Mouse (Mus musculus): ENCODE measurements around the gene Cd164l2.

DNA sequence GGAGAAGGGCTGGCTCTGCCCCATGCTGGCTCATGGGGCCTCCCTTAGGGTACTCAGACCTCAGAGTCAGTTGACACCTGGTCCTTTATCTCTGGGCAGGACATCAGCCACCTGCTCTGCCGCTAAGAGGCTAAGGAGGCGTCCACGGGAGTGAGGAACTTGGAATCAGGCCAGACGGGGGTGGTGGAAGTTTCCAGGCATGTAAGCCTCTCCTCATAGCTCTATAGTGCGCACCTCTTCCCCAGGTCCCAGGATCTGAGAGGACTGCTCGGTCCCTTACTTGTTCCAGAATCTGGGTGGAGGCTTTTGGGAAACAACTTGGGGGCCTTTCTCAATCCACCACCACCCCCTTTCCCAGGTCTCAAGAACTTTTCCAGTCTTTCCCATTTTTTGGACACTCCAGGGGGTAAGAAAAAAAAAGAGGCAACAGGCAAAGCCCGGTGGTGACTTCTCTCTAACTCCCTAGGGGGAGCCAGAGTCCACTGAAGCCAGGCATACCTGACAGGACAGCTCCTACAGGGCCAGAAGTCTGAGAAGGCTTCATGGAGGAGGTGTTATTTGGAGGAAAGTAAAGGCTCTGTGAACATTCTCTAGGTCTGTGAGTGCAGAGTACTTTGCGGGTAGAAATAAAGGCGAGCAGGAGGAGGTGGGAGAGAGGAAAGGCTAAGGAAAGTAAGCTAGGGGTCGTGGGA is 21.5 kb downstream of the Cd164l2 start:
- no peak for TF ChIP-seq CTCF (IDR thresholded peaks at IDR 0.05; ENCODE audit: borderline replicate concordance, control insufficient read depth, extremely low read depth, insufficient read depth, low read length, poor library complexity)
- no peak for TF ChIP-seq POLR2A (IDR thresholded peaks at IDR 0.05; ENCODE audit: control insufficient read depth, extremely low read depth, insufficient read depth, low read length, poor library complexity)
